Mouse (Mus musculus) CH12F3 (cell line): ENCODE measurements at regions not wholly inside any gene's neighbourhood (a gene's known extent, or its start where the extent isn't known, plus 50 kb on each side); places are given as distances from the start of the nearest gene placed in this dataset.

ENCODE experiments used
- in situ Hi-C: fragments of 300-500 bp; cut with MboI; formaldehyde crosslinking; loops from 2 replicates; pipeline ENCODE4 v1.14.3; 2020; ENCODE audit warnings: low sequenced_read_pairs

GRCm38 (mm10) chr1:153962161-153962720 lies 62.2 kb upstream of the Teddm2 start:
- in situ Hi-C loops = no loop called here

GRCm38 (mm10) chr1:153963744-153964342 lies 63.8 kb upstream of the Teddm2 start:
- in situ Hi-C loops = no loop called here

GRCm38 (mm10) chr1:153969401-153969800 lies 69.4 kb upstream of the Teddm2 start:
- in situ Hi-C loops = no loop called here

GRCm38 (mm10) chr1:153974300-153974699 lies 74.3 kb upstream of the Teddm2 start:
- in situ Hi-C loops = no loop called here

GRCm38 (mm10) chr1:153977963-153978726 lies 78.1 kb upstream of the Teddm2 start:
- in situ Hi-C loops = no loop called here

- in situ Hi-C loops = no loop called here
These were observed 80.9 kb upstream of the Teddm2 start for GRCm38 (mm10) chr1:153980886-153981285.

GRCm38 (mm10) chr1:153985595-153985994 lies 85.6 kb upstream of the Teddm2 start:
- in situ Hi-C loops = no loop called here

GRCm38 (mm10) chr1:153986632-153987031 lies 86.6 kb upstream of the Teddm2 start:
- in situ Hi-C loops = no loop called here

GRCm38 (mm10) chr1:153988297-153988696 lies 88.3 kb upstream of the Teddm2 start:
- in situ Hi-C loops = no loop called here

GRCm38 (mm10) chr1:153990651-153991435 lies 90.8 kb upstream of the Teddm2 start:
- in situ Hi-C loops = no loop called here

- in situ Hi-C loops = no loop called here
These were observed 92.4 kb upstream of the Teddm2 start for GRCm38 (mm10) chr1:153992466-153992865.

GRCm38 (mm10) chr1:153994871-153995270 lies 94.8 kb upstream of the Teddm2 start:
- in situ Hi-C loops = no loop called here

- in situ Hi-C loops = no loop called here
These were observed 97.5 kb upstream of the Teddm2 start for GRCm38 (mm10) chr1:153997201-153998181.

GRCm38 (mm10) chr1:153999776-154000175 lies 99.7 kb upstream of the Teddm2 start:
- in situ Hi-C loops = no loop called here

- in situ Hi-C loops = no loop called here
These were observed 103.6 kb upstream of the Teddm2 start for GRCm38 (mm10) chr1:154003669-154004068.

GRCm38 (mm10) chr1:154004647-154005046 lies 104.6 kb upstream of the Teddm2 start:
- in situ Hi-C loops = no loop called here

GRCm38 (mm10) chr1:154006055-154006454 lies 106.0 kb upstream of the Teddm2 start:
- in situ Hi-C loops = no loop called here

GRCm38 (mm10) chr1:154007440-154007839 lies 107.4 kb upstream of the Teddm2 start:
- in situ Hi-C loops = no loop called here

GRCm38 (mm10) chr1:154008593-154009310 lies 108.7 kb upstream of the Teddm2 start:
- in situ Hi-C loops = no loop called here

- in situ Hi-C loops = no loop called here
These were observed 110.7 kb upstream of the Teddm2 start for GRCm38 (mm10) chr1:154010681-154011080.
